Mouse (Mus musculus): Measurements from ENCODE around the gene Chst1. TPM values are rescaled to one million over a fixed set of nuclear protein-coding genes. Genes with fewer than 3 reads are reported as not detected.

Chst1 gene
- polyA plus RNA-seq, 1 experiment from 2014 or later = 20.2 TPM

DNA sequence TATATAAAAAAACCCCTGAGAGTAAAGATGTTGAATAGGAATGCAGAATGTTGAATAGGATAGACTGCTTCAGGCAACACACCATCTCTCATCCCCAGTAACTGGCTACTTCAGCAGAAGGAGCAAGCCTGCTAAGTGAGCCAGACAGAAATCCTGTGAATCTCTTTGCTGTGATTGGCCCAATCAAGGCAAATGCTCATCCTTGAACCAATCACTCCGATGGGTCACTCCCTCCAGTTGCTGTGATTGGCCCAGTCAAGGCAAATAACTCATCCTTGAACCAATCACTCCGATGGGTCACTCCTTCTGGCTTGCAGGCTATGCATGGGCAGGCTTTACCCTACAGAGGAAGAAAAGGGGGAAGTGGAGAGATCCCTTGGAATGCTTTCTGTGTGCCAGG lies 57.7 kb downstream of the Chst1 start:
- 83% methylated on average over 2 of the region's 2 CpGs for WGBS
- no peak for ATAC-seq (ENCODE audit: low read depth)

DNA sequence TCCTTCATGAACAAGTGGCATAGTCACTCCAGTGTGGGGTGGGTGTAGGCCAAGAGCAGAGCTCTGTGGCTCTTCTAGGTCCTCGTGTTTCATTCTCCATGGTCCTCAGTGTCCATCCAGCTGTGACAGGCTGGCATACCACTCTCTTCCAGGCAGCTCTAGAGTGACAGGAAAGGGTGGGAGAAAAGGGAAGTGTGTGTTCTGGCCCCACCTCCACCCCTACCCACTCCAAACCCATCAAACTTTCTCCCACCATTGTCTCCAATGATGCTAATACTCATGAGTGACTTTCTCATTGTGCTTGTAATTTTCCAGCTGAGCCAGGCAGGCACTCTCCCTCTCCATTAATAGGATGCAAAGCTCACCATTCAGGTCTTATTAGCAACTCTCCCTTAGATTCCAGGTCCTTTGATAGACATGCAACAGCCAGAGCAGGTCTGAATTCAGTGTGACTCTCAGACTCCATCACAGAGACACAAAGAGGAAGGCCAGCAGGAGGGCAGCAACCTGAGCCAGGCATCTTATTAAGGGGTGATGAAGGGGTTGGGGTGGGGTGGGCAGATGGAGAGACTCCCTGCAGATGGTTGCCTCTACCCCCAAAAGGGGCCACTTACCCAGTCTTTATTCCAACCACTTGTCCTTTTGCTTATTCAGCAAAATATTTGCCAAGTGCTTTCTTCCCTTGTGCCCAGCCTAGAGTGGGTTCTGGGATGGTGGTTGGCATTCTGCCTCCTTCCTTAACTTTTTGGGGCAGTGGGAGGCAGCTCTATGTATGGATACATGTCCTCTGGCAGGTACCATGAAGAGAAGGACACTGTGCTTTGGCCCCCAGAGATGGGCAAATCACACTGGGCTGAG lies 59.0 kb downstream of the Chst1 start:
- Histone ChIP-seq H3K27me3 (ENCODE audit: control insufficient read depth, insufficient read depth, low read length) (no peaks in the 10 kb centered on the region), H3K27ac (ENCODE audit: low read depth, low read length) (no peak overlapping the region), H3K4me2 (ENCODE audit: low read depth, low read length) (no peak overlapping the region), H3K9ac (replicated peaks; ENCODE audit: low read depth, low read length) (no peak overlapping the region), H3K4me1 (ENCODE audit: control insufficient read depth, insufficient read depth, low read length) (no peaks in the 10 kb centered on the region), H3K9me3 (ENCODE audit: control insufficient read depth, low read length) (no peaks in the 10 kb centered on the region), H3K4me3 (ENCODE audit: low read depth, low read length) (no peak overlapping the region), H3K36me3 (ENCODE audit: control insufficient read depth, insufficient read depth, low read length) (no peaks in the 10 kb centered on the region)
- ATAC-seq (ENCODE audit: low read depth) = no peak
- 85% methylated on average over 1 of the region's 1 CpGs for WGBS

More for the DNA sequence above, 57.7 kb downstream of the Chst1 start:
- H3K4me3 ChIP-seq (ENCODE audit: low read depth, low read length) = no peak overlapping the region
- no peak overlapping the region for H3K9ac ChIP-seq (replicated peaks; ENCODE audit: low read depth, low read length)
- no peak overlapping the region for H3K4me2 ChIP-seq (ENCODE audit: low read depth, low read length)
- H3K36me3 ChIP-seq (ENCODE audit: control insufficient read depth, insufficient read depth, low read length) = no peaks in the 10 kb centered on the region
- no peaks in the 10 kb centered on the region for H3K9me3 ChIP-seq (ENCODE audit: control insufficient read depth, low read length)
- no peak overlapping the region for H3K27ac ChIP-seq (ENCODE audit: low read depth, low read length)
- no peaks in the 10 kb centered on the region for H3K4me1 ChIP-seq (ENCODE audit: control insufficient read depth, insufficient read depth, low read length)
- H3K27me3 ChIP-seq (ENCODE audit: control insufficient read depth, insufficient read depth, low read length) = no peaks in the 10 kb centered on the region

- no peak for ATAC-seq (ENCODE audit: low read depth)
- Histone ChIP-seq H3K9ac (replicated peaks; ENCODE audit: low read depth, low read length) (no peak overlapping the region), H3K27me3 (ENCODE audit: control insufficient read depth, insufficient read depth, low read length) (no peaks in the 10 kb centered on the region), H3K27ac (ENCODE audit: low read depth, low read length) (no peak overlapping the region), H3K4me2 (ENCODE audit: low read depth, low read length) (no peak overlapping the region), H3K4me3 (ENCODE audit: low read depth, low read length) (no peak overlapping the region), H3K9me3 (ENCODE audit: control insufficient read depth, low read length) (no peaks in the 10 kb centered on the region), H3K4me1 (ENCODE audit: control insufficient read depth, insufficient read depth, low read length) (no peaks in the 10 kb centered on the region), H3K36me3 (ENCODE audit: control insufficient read depth, insufficient read depth, low read length) (no peaks in the 10 kb centered on the region)
- WGBS = 60% methylated on average over 7 of the region's 7 CpGs
Measured at GRCm38 (mm10) chr2:92659491-92660035, 60.1 kb downstream of the Chst1 start.

GRCm38 (mm10) chr2:92662534-92663068 lies 63.1 kb downstream of the Chst1 start:
- Histone ChIP-seq H3K4me2 (ENCODE audit: low read depth, low read length) (no peak overlapping the region), H3K9ac (replicated peaks; ENCODE audit: low read depth, low read length) (no peak overlapping the region), H3K4me3 (ENCODE audit: low read depth, low read length) (no peak overlapping the region), H3K9me3 (ENCODE audit: control insufficient read depth, low read length) (no peaks in the 10 kb centered on the region), H3K27me3 (ENCODE audit: control insufficient read depth, insufficient read depth, low read length) (no peaks in the 10 kb centered on the region), H3K27ac (ENCODE audit: low read depth, low read length) (no peak overlapping the region), H3K4me1 (ENCODE audit: control insufficient read depth, insufficient read depth, low read length) (no peaks in the 10 kb centered on the region), H3K36me3 (ENCODE audit: control insufficient read depth, insufficient read depth, low read length) (no peaks in the 10 kb centered on the region)
- no peak for ATAC-seq (ENCODE audit: low read depth)
- WGBS = 93% methylated on average over 6 of the region's 6 CpGs

Small RNAs within 50 kb of the gene (microRNA-seq; reads per million reads assigned to microRNA genes)
- gene Mir7221 (not detected), gene Mir7222 (not detected)

Other genes with a start within 250 kb of the Chst1 start
- 32.4 and 37.0 TPM in 2 replicates for gene Pex16, start 225.0 kb upstream of the Chst1 start, polyA plus RNA-seq (2014; fragmentation: Nextera tagmentation; extraction: Ambion mirVana)
- 0.97 and 2.2 TPM in 2 replicates for gene Large2, start 224.8 kb upstream of the Chst1 start, polyA plus RNA-seq (2014; fragmentation: Nextera tagmentation; extraction: Ambion mirVana)
- 3.9 and 4.2 TPM in 2 replicates for gene 1700029I15Rik, start 217.2 kb upstream of the Chst1 start, polyA plus RNA-seq (2014; fragmentation: Nextera tagmentation; extraction: Ambion mirVana)
- gene Mapk8ip1, start 198.4 kb upstream of the Chst1 start, polyA plus RNA-seq (2014; fragmentation: Nextera tagmentation; extraction: Ambion mirVana) = 51.8 and 64.3 TPM in 2 replicates
- gene Cry2, start 165.7 kb upstream of the Chst1 start, polyA plus RNA-seq (2014; fragmentation: Nextera tagmentation; extraction: Ambion mirVana) = 41.7 and 43.5 TPM in 2 replicates
- 15.5 and 16.4 TPM in 2 replicates for gene Slc35c1, start 139.2 kb upstream of the Chst1 start, polyA plus RNA-seq (2014; fragmentation: Nextera tagmentation; extraction: Ambion mirVana)

Measured in neural tube, embryonic 14.5 days (tissue).